Mouse (Mus musculus): ENCODE data around the gene Glis3.
A peak's percentile ranks its signal among the peaks of the same experiment; 100 is the strongest.

Glis3 gene

GRCm38 (mm10) chr19:28527446-28527845, 152.4 kb downstream of the Glis3 start:
- DNase-seq, result no peak

- no peak for DNase-seq
Measured at GRCm38 (mm10) chr19:28525331-28525730, 154.5 kb downstream of the Glis3 start.

- no peak for DNase-seq
Measured at GRCm38 (mm10) chr19:28522289-28522688, 157.6 kb downstream of the Glis3 start.

GRCm38 (mm10) chr19:28520761-28521181, 159.1 kb downstream of the Glis3 start:
- DNase-seq, result peak; percentile 52

GRCm38 (mm10) chr19:28520128-28520745, 159.6 kb downstream of the Glis3 start:
- DNase-seq, result no peak

- no peak for DNase-seq
Measured at GRCm38 (mm10) chr19:28519296-28519695, 160.6 kb downstream of the Glis3 start.

GRCm38 (mm10) chr19:28518846-28519245, 161.0 kb downstream of the Glis3 start:
- no peak for DNase-seq

GRCm38 (mm10) chr19:28518266-28518665, 161.6 kb downstream of the Glis3 start:
- no peak for DNase-seq

GRCm38 (mm10) chr19:28517464-28518080, 162.3 kb downstream of the Glis3 start:
- peak; percentile 4 for DNase-seq

- no peak for DNase-seq
Measured at GRCm38 (mm10) chr19:28516487-28516886, 163.4 kb downstream of the Glis3 start.

- DNase-seq, result no peak
Measured at GRCm38 (mm10) chr19:28512475-28512874, 167.4 kb downstream of the Glis3 start.

GRCm38 (mm10) chr19:28511910-28512309, 168.0 kb downstream of the Glis3 start:
- DNase-seq, result no peak

- no peak for DNase-seq
Measured at GRCm38 (mm10) chr19:28505376-28505775, 174.5 kb downstream of the Glis3 start.

GRCm38 (mm10) chr19:28503011-28503410, 176.9 kb downstream of the Glis3 start:
- no peak for DNase-seq

- DNase-seq, result peak; percentile 40
Measured at GRCm38 (mm10) chr19:28500975-28501374, 178.9 kb downstream of the Glis3 start.

GRCm38 (mm10) chr19:28500505-28500904, 179.4 kb downstream of the Glis3 start:
- no peak for DNase-seq

- DNase-seq, result no peak
Measured at GRCm38 (mm10) chr19:28499786-28500185, 180.1 kb downstream of the Glis3 start.

- DNase-seq, result no peak
Measured at GRCm38 (mm10) chr19:28495926-28496325, 184.0 kb downstream of the Glis3 start.

- no peak for DNase-seq
Measured at GRCm38 (mm10) chr19:28493605-28494260, 186.1 kb downstream of the Glis3 start.

GRCm38 (mm10) chr19:28478055-28478454, 201.8 kb downstream of the Glis3 start:
- no peak for DNase-seq

- no peak for DNase-seq
Measured at GRCm38 (mm10) chr19:28477326-28477863, 202.5 kb downstream of the Glis3 start.

- DNase-seq, result no peak
Measured at GRCm38 (mm10) chr19:28473621-28474020, 206.3 kb downstream of the Glis3 start.

GRCm38 (mm10) chr19:28471144-28471543, 208.7 kb downstream of the Glis3 start:
- DNase-seq, result no peak

- no peak for DNase-seq
Measured at GRCm38 (mm10) chr19:28465779-28466178, 214.1 kb downstream of the Glis3 start.
